ENCODE assay signal across 9 mouse cellular contexts in genomic region chr7:27165696-27166095, GRCm38 (mm10). TPM values are rescaled to one million over a fixed set of nuclear protein-coding genes. Genes with fewer than 3 reads are reported as not detected.
A peak's percentile ranks its signal among the peaks of the same experiment; 100 is the strongest.
DNase-seq lines count a peak whose midpoint lies in the region; ATAC-seq and TF ChIP-seq lines count a peak whose summit lies in the region.
"Had no signal": no experiment of that assay in that cellular context is flagged by ENCODE, and none has a peak within 500 bp of the region (broad histone marks: within the 10 kb centered on the region; RNA-seq: fewer than 3 reads in every experiment).

No protein-coding gene starts in this region.

- no peaks in the 10 kb centered on the region for H3K27me3 ChIP-seq in kidney, postnatal 0 days (ENCODE audit: insufficient read depth, low read length)
- no peaks in the 10 kb centered on the region for H3K27me3 ChIP-seq in hindbrain, embryonic 14.5 days (ENCODE audit: control insufficient read depth, insufficient read depth, low read length)
- H3K27me3 ChIP-seq in midbrain, embryonic 15.5 days (replicated peaks), result no peaks in the 10 kb centered on the region

- no peak for DNase-seq in kidney, postnatal 0 days (ENCODE audit: low spot score)
- no peak for DNase-seq in kidney, adult 18-20 months
- no peak for DNase-seq in hindbrain, embryonic 14.5 days (ENCODE audit: low spot score)
- no peak for DNase-seq in left cerebral cortex, adult 8-10 months (ENCODE audit: low spot score in 2 of 2)
- DNase-seq in embryo, embryonic 11 days, result no peak
- no peak for DNase-seq in kidney, postnatal 36 days

- H3K4me1 ChIP-seq in kidney, postnatal 0 days (replicated peaks; ENCODE audit: insufficient read depth, low read length), result peaks cover 30% of the 10 kb centered on the region; the same call in 1 of the 2 replicates
- peaks cover 30% of the 10 kb centered on the region for H3K4me1 ChIP-seq in brown adipose tissue, adult 24 weeks (ENCODE audit: control insufficient read depth, insufficient read depth, insufficient read length, low read length)
- peaks cover 47% of the 10 kb centered on the region for H3K4me1 ChIP-seq in hindbrain, embryonic 14.5 days (replicated peaks; ENCODE audit: control insufficient read depth, insufficient read depth, low read length)
- peaks cover 61% of the 10 kb centered on the region for H3K4me1 ChIP-seq in midbrain, embryonic 15.5 days

- peak overlapping the region; percentile 62 for H3K4me3 ChIP-seq in kidney, postnatal 0 days (replicated peaks; ENCODE audit: low read depth, low read length)
- peak overlapping the region; percentile 89 for H3K4me3 ChIP-seq in brown adipose tissue, adult 24 weeks (ENCODE audit: insufficient read depth, low read depth, low read length)
- H3K4me3 ChIP-seq in hindbrain, embryonic 14.5 days (replicated peaks; ENCODE audit: low read length), result peak overlapping the region; percentile 88
- H3K4me3 ChIP-seq in midbrain, embryonic 15.5 days, result peak overlapping the region; percentile 85

- peak overlapping the region; percentile 66 for H3K4me2 ChIP-seq in kidney, postnatal 0 days (ENCODE audit: low read length)
- peak overlapping the region; percentile 64 for H3K4me2 ChIP-seq in hindbrain, embryonic 14.5 days (replicated peaks)
- H3K4me2 ChIP-seq in midbrain, embryonic 15.5 days, result peak overlapping the region; percentile 90

- H3K36me3 ChIP-seq in kidney, postnatal 0 days (ENCODE audit: insufficient read depth, low read length), result peaks cover 3% of the 10 kb centered on the region; the same call in 1 of the 2 replicates
- peaks cover 50% of the 10 kb centered on the region for H3K36me3 ChIP-seq in hindbrain, embryonic 14.5 days (replicated peaks; ENCODE audit: control insufficient read depth, insufficient read depth)
- no peaks in the 10 kb centered on the region for H3K36me3 ChIP-seq in midbrain, embryonic 15.5 days (replicated peaks)

- peak overlapping the region; percentile 93 for H3K27ac ChIP-seq in kidney, postnatal 0 days
- H3K27ac ChIP-seq in brown adipose tissue, adult 24 weeks (replicated peaks; ENCODE audit: low read depth, low read length), result peak overlapping the region; percentile 96
- H3K27ac ChIP-seq in hindbrain, embryonic 14.5 days, result peak overlapping the region; percentile 99
- H3K27ac ChIP-seq in midbrain, embryonic 15.5 days, result peak overlapping the region; percentile 99

- H3K9me3 ChIP-seq in kidney, postnatal 0 days (replicated peaks; ENCODE audit: low read length), result no peaks in the 10 kb centered on the region
- no peaks in the 10 kb centered on the region for H3K9me3 ChIP-seq in hindbrain, embryonic 14.5 days (ENCODE audit: control insufficient read depth, low read length)
- H3K9me3 ChIP-seq in midbrain, embryonic 15.5 days, result no peaks in the 10 kb centered on the region

- no peak for TF ChIP-seq CTCF in kidney, postnatal 0 days (IDR thresholded peaks at IDR 0.05; ENCODE audit: low read depth)

- WGBS in kidney, postnatal 0 days, result 3% methylated on average over 8 of the region's 8 CpGs
- 4% methylated on average over 8 of the region's 8 CpGs for WGBS in hindbrain, embryonic 14.5 days
- WGBS in midbrain, embryonic 15.5 days, result 1% methylated on average over 8 of the region's 8 CpGs

- H3K9ac ChIP-seq in kidney, postnatal 0 days (ENCODE audit: low read depth, low read length), result peak overlapping the region; percentile 69
- H3K9ac ChIP-seq in hindbrain, embryonic 14.5 days, result peak overlapping the region; percentile 88
- peak overlapping the region; percentile 90 for H3K9ac ChIP-seq in midbrain, embryonic 15.5 days

- no peak for ATAC-seq in kidney, postnatal 0 days (replicated peaks; ENCODE audit: low FRiP score, low read depth)
- 0 out of 2 replicates have a peak, but pooled peaks have one; percentile 0 for ATAC-seq in hindbrain, embryonic 14.5 days (ENCODE audit: low FRiP score)
- ATAC-seq in midbrain, embryonic 15.5 days (replicated peaks), result peak; percentile 0; the same call in 1 of the 2 replicates

RNA-seq across cellular contexts. Expression of gene Egln2, which starts 0.9 kb away (rescaled TPM):
- polyA plus RNA-seq in kidney, postnatal 0 days (2015; fragmentation: Nextera tagmentation; extraction: Ambion mirVana), result 64.4 and 65.4 TPM in 2 replicates
- 22.6 and 23.9 TPM in 2 replicates for polyA plus RNA-seq in brown adipose tissue, adult 24 weeks (2012; ENCODE audit: insufficient read depth, insufficient read length, missing spikeins)
- 55.3 and 55.7 TPM in 2 replicates for polyA plus RNA-seq in hindbrain, embryonic 14.5 days (2014; fragmentation: Nextera tagmentation; extraction: Ambion mirVana)
- 113 and 126 TPM in 2 replicates for polyA plus RNA-seq in midbrain, embryonic 15.5 days (2015; fragmentation: Nextera tagmentation; extraction: Ambion mirVana)
- total RNA-seq in left cerebral cortex, adult 8-10 months (2022), result 10 to 100 TPM; 87.9 to 97.7 (median 93.6) TPM

RNA-seq across cellular contexts. Expression of gene Cyp2t4, which starts 12.2 kb away (rescaled TPM):
- not detected in 2 replicates for polyA plus RNA-seq in kidney, postnatal 0 days (2015; fragmentation: Nextera tagmentation; extraction: Ambion mirVana)
- polyA plus RNA-seq in brown adipose tissue, adult 24 weeks (2012; ENCODE audit: insufficient read depth, insufficient read length, missing spikeins), result not detected in 2 replicates
- polyA plus RNA-seq in hindbrain, embryonic 14.5 days (2014; fragmentation: Nextera tagmentation; extraction: Ambion mirVana), result 0.17 and 0.19 TPM in 2 replicates
- polyA plus RNA-seq in midbrain, embryonic 15.5 days (2015; fragmentation: Nextera tagmentation; extraction: Ambion mirVana), result 0.11 TPM in 1 of 2 replicates, not detected in the other
- total RNA-seq in left cerebral cortex, adult 8-10 months (2022), result not detected
- total RNA-seq: adrenal gland, postnatal 10 days had no signal

RNA-seq across cellular contexts. Expression of gene Rab4b, which starts 13.0 kb away (rescaled TPM):
- 74.0 and 75.0 TPM in 2 replicates for polyA plus RNA-seq in kidney, postnatal 0 days (2015; fragmentation: Nextera tagmentation; extraction: Ambion mirVana)
- polyA plus RNA-seq in brown adipose tissue, adult 24 weeks (2012; ENCODE audit: insufficient read depth, insufficient read length, missing spikeins), result 13.6 and 21.4 TPM in 2 replicates
- 91.3 and 102 TPM in 2 replicates for polyA plus RNA-seq in hindbrain, embryonic 14.5 days (2014; fragmentation: Nextera tagmentation; extraction: Ambion mirVana)
- polyA plus RNA-seq in midbrain, embryonic 15.5 days (2015; fragmentation: Nextera tagmentation; extraction: Ambion mirVana), result 101 and 107 TPM in 2 replicates
- 100 to 1,000 TPM in 3 of 4 experiments, 10 to 100 TPM in 1; 94.2 to 108 (median 101) TPM for total RNA-seq in left cerebral cortex, adult 8-10 months (2022)

RNA-seq across cellular contexts. Expression of gene Gm21983, which starts 15.2 kb away (rescaled TPM):
- 0.30 and 0.54 TPM in 2 replicates for polyA plus RNA-seq in kidney, postnatal 0 days (2015; fragmentation: Nextera tagmentation; extraction: Ambion mirVana)
- polyA plus RNA-seq in brown adipose tissue, adult 24 weeks (2012; ENCODE audit: insufficient read depth, insufficient read length, missing spikeins), result not detected in 2 replicates
- not detected in 2 replicates for polyA plus RNA-seq in hindbrain, embryonic 14.5 days (2014; fragmentation: Nextera tagmentation; extraction: Ambion mirVana)
- 0.40 and 0.62 TPM in 2 replicates for polyA plus RNA-seq in midbrain, embryonic 15.5 days (2015; fragmentation: Nextera tagmentation; extraction: Ambion mirVana)
- not detected for total RNA-seq in left cerebral cortex, adult 8-10 months (2022)
- total RNA-seq: adrenal gland, postnatal 10 days had no signal

RNA-seq across cellular contexts. Expression of gene Mia, which starts 15.3 kb away (rescaled TPM):
- polyA plus RNA-seq in kidney, postnatal 0 days (2015; fragmentation: Nextera tagmentation; extraction: Ambion mirVana), result 17.6 and 23.5 TPM in 2 replicates
- not detected in 2 replicates for polyA plus RNA-seq in brown adipose tissue, adult 24 weeks (2012; ENCODE audit: insufficient read depth, insufficient read length, missing spikeins)
- polyA plus RNA-seq in hindbrain, embryonic 14.5 days (2014; fragmentation: Nextera tagmentation; extraction: Ambion mirVana), result 24.6 and 28.5 TPM in 2 replicates
- 14.0 and 16.2 TPM in 2 replicates for polyA plus RNA-seq in midbrain, embryonic 15.5 days (2015; fragmentation: Nextera tagmentation; extraction: Ambion mirVana)
- 1 to 10 TPM in 2 of 4 experiments, under 1 TPM in 2; 0.48 to 2.0 (median 1.4) TPM for total RNA-seq in left cerebral cortex, adult 8-10 months (2022)
